Mouse (Mus musculus): Measurements from ENCODE around the gene Abcc4.

The Abcc4 gene

GRCm38 (mm10) chr14:118510216-118510615 is 195.8 kb downstream of the Abcc4 start:
- DNase-seq (ENCODE audit: low read depth in 2 of 2, low spot score in 2 of 2): no peak

DNA sequence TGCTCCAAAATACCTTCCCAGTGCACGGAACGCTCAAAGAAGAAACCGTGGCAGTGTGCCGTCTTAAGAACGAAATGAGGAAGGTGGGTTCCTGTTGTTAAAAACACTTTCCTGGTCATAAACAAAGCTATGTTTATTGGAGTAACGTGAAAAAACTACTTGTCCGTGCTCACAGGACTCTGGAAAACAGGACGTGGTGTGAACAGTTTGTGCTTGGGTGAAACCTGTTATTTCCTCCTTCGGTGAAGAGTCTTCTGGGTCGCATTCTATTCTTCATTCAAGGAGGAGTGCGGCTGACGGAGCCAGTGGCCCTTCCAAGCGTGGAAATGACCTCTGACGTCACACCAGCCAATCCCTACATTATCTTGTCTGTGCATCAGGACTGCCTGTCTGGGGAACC is 198.2 kb downstream of the Abcc4 start:
- DNase-seq (ENCODE audit: low read depth in 2 of 2, low spot score in 2 of 2): no peak

GRCm38 (mm10) chr14:118506591-118507146 is 199.3 kb downstream of the Abcc4 start:
- DNase-seq (ENCODE audit: low read depth in 2 of 2, low spot score in 2 of 2): no peak

DNA sequence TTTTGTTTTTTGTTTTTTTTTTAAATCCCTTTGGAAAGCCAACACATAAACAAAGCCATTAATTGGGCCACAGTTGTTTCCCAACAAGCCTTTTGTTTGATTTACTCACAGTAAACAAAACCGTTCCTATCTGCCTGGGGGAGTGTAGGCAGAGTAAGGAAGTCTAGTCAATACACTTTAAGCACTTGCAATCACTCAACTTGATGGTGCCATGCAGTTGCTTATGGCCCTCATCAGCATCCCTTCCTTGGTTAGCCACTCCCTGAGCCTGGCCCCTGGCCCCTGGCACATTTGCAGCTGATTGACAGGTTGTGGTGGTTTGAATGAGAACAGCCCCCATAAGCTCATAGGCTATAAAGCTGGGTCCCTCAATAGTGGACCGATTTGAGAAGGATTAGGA is 209.3 kb downstream of the Abcc4 start:
- no peak for DNase-seq (ENCODE audit: low read depth in 2 of 2, low spot score in 2 of 2)

DNA sequence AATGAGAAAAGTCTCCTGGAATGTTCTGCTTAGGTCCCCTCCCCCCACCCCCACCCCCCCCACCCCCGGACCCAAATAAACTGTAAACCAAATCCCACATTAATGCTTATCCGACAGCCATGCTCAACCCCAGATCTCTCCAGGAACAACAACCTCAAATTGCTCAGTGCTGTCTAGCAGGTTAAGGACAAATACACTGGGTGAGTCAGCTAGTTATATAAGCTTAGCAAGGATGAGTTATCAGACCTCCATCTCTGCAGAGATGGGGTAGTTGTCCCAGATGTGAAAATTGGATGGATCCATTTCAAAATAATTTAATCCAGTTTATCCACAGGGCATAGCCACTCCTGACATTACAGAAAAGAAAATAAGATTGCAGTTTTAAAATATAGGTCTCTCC is 210.6 kb downstream of the Abcc4 start:
- no peak for DNase-seq (ENCODE audit: low read depth in 2 of 2, low spot score in 2 of 2)

DNA sequence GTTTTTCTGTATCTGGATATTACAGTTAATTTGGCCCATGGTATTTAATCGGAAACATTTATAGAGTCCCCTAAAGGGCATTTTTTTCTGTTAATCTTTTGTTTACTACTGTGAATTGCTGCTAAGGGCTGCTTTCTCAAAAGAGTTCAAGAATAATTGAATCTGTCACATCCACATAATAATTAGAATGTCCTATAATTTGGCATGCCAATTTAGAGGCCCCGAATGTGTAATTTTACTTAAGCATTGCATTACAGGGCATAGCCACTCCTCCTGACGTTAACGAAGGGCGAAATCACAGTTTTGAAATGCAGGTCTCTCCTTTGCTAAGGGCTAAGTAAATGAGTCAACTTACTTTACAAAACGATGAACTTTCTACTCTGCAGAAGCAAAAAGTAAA is 214.3 kb downstream of the Abcc4 start:
- no peak for DNase-seq (ENCODE audit: low read depth in 2 of 2, low spot score in 2 of 2)

DNA sequence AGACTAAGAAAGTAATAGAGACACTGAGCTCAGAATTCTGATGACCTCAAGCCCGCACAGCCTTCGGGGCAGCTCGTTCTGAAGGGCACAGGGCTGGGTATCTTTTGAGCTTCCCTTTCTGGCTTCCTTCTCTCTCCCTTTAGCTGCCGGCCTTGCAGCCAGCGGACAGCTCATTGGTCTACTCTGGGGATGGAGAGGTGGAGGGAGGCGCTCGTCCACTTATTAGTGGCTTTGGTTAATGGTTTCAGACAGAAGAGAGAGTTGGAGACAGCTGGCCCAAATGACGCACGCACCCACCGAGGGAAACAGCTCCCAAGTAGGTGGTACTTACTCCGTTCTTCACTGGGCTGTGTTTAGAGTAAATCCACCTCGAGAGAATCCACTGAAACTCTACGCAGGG is 214.7 kb downstream of the Abcc4 start:
- DNase-seq (ENCODE audit: low read depth in 2 of 2, low spot score in 2 of 2): no peak

GRCm38 (mm10) chr14:118490525-118490924 is 215.5 kb downstream of the Abcc4 start:
- DNase-seq (ENCODE audit: low read depth in 2 of 2, low spot score in 2 of 2): no peak

- no peak for DNase-seq (ENCODE audit: low read depth in 2 of 2, low spot score in 2 of 2)
Observed at GRCm38 (mm10) chr14:118486349-118486748, 219.7 kb downstream of the Abcc4 start.

DNA sequence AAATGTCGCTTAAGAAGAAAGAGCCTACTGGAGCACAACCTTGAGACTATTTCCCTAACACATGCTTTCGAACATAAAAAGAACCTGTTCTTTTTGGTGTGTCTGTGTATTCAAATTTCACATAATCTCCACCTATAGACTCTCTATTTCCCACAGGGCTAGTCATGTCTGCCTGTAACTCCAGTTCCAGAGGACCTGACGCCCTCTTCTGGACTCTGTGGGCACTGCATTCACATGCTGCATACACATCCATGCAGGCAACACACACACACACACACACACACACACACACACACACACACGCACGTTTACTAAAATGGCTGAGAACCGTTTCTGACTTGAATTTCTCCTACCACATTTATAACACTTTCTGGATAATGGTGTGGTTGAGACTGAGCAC is 220.4 kb downstream of the Abcc4 start:
- DNase-seq (ENCODE audit: low read depth in 2 of 2, low spot score in 2 of 2): no peak

DNA sequence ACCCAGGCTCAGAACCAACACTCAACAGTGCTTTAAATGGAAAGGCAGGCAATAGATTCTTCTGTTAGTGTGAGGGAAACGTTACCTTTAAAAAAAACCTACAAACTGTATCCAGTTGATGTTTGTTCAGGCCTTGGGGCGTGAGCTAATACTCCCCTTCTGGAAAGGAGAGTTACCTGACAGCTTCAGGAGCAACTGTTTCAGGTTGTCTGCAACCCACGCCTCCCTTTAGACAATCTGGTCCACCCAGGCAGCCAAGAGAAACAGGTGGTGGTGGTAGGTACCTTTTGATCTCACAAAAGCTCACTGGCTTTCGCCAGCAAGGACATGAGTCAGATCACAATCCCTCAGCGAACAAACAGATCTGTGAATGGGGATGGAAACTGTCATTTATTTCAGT is 223.7 kb downstream of the Abcc4 start:
- no peak for DNase-seq (ENCODE audit: low read depth in 2 of 2, low spot score in 2 of 2)

GRCm38 (mm10) chr14:118481779-118482178 is 224.2 kb downstream of the Abcc4 start:
- DNase-seq (ENCODE audit: low read depth in 2 of 2, low spot score in 2 of 2): no peak

DNA sequence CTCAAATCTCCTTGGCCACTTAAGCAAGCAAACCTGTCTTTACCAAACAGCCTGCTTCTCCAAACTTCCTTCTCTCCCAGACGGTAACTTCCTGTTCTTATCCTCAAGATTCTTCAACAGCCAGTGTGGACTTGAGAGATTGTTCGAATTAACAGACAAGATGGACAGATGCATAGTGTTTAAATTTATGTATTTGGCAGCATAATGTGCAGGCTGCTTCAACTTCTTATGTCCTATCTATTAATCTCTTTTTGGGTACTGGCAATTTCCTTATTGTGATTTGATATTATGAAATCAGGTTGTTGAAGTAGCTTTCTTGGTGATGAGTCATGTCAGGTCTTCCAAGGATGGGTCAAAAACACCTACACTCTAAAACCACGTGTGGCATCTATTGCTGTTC is 229.7 kb downstream of the Abcc4 start:
- no peak for DNase-seq (ENCODE audit: low read depth in 2 of 2, low spot score in 2 of 2)

- no peak for DNase-seq (ENCODE audit: low read depth in 2 of 2, low spot score in 2 of 2)
Observed at GRCm38 (mm10) chr14:118475100-118475454, 230.9 kb downstream of the Abcc4 start.

DNA sequence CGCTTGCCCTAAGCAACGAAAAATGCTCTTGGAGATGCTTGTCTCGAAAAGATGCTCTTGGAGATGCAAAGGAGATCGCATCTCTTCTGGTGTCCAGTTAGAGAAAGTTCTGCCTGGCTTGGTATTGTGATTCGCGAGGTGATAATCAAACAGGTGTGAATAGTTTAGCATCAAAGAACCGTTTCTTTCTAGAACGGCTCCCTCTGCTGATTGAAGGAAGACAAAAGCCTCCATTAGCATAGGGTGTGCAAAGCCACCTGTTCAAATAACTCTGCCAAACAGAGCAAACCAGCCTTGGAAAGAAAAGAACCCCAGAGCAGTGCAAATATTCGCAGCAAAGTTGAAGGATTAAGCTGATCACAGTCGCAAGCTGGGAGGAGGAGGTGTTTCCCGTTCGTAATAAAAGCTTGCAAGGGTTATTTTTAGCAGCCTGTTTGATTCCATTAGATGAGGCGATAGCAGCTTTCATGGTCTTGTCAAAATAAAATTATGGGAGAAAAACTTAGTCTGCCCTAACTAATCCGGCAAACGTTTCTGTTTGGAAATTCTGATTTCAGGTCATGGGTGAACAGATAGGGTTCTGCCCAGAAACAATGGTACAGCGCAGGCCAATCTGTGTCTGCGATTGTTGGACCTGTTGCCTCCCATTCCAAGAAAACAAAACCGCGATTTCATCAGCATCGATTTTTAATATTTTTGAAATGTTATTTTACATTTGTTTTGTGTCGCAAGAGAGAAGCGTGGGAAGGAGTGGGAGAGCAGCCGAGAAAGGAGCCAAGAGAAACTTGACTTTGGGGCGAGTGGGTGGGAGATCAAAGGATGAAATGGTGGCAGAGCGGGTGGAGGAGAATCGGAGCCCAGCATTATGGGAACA is 231.6 kb downstream of the Abcc4 start:
- no peak for DNase-seq (ENCODE audit: low read depth in 2 of 2, low spot score in 2 of 2)

GRCm38 (mm10) chr14:118473831-118474193 is 232.2 kb downstream of the Abcc4 start:
- DNase-seq (ENCODE audit: low read depth in 2 of 2, low spot score in 2 of 2): no peak

- DNase-seq (ENCODE audit: low read depth in 2 of 2, low spot score in 2 of 2): no peak
Observed at GRCm38 (mm10) chr14:118473188-118473830, 232.7 kb downstream of the Abcc4 start.

DNA sequence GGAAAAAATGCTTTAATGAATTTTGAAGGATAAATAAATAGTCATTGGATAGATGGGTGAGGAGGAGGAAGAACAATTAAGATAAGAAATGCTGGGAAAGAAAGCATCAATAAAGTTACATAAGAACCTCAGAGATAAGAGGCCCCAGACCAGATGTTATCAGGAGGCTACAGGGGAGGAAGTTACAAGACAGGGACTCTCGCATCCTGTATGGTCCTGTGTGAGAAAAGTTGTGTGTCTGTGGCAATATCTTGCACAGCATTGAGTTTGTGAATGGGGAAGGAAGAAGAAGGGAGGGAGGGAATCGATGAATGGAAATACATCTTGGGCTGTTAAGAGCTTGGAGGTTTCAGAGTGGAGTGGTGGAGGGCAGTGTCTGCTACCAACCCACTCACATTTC is 240.7 kb downstream of the Abcc4 start:
- no peak for DNase-seq (ENCODE audit: low read depth in 2 of 2, low spot score in 2 of 2)

DNA sequence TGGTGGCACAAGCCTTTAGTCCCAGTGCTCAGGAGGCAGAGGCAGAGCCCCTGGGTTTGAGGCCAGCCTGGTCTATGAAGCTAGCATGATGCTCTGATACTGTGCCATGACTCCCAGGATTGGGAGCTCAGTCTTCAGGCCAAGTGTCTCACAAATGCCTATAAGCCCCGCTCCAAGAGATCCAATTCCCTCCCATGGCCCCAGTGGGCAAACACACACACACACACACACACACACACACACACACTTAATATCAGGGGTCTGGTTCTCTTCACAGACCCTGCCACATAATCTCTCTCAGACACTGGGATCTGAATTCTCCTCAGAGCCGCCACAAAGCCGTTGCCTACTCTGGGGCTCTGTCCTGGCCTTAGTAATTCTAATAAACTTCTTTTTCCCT is 241.6 kb downstream of the Abcc4 start:
- DNase-seq (ENCODE audit: low read depth in 2 of 2, low spot score in 2 of 2): no peak

DNA sequence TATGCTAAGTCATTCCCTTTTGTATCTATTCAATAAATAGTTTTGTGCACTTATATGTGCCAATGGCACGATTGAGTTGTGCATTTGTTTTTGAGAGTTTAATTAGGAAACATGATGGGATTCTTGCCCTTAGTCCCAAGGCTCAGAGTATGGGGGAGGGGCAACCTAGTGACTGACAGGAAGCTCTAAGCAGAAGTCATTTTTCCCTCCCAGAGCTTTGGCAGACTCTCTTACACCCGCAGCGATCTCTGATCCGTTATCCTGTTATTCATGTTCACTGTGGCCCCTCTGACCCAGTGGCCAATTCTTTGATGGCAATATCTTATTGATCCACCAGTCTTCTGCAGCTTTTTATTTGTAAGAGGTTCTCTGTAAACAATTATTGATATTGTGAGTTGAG is 253.4 kb downstream of the Abcc4 start:
- DNase-seq (ENCODE audit: low read depth in 2 of 2, low spot score in 2 of 2): no peak

- DNase-seq (ENCODE audit: low read depth in 2 of 2, low spot score in 2 of 2): no peak
Observed at GRCm38 (mm10) chr14:118440155-118440554, 265.9 kb downstream of the Abcc4 start.

- DNase-seq (ENCODE audit: low read depth in 2 of 2, low spot score in 2 of 2): no peak
Observed at GRCm38 (mm10) chr14:118437156-118437931, 268.7 kb downstream of the Abcc4 start.

Data from CD8-positive naive resting alpha-beta T cell, adult 2 months (primary cell).